Mouse (Mus musculus) layer of hippocampus, adult 9-11 months (tissue): Measurements from ENCODE around the gene Psmb7.

ENCODE experiments used
- DNase-seq: peaks from one replicate; pipeline ENCODE4 v3.0.0; 2022

Psmb7 gene

DNA sequence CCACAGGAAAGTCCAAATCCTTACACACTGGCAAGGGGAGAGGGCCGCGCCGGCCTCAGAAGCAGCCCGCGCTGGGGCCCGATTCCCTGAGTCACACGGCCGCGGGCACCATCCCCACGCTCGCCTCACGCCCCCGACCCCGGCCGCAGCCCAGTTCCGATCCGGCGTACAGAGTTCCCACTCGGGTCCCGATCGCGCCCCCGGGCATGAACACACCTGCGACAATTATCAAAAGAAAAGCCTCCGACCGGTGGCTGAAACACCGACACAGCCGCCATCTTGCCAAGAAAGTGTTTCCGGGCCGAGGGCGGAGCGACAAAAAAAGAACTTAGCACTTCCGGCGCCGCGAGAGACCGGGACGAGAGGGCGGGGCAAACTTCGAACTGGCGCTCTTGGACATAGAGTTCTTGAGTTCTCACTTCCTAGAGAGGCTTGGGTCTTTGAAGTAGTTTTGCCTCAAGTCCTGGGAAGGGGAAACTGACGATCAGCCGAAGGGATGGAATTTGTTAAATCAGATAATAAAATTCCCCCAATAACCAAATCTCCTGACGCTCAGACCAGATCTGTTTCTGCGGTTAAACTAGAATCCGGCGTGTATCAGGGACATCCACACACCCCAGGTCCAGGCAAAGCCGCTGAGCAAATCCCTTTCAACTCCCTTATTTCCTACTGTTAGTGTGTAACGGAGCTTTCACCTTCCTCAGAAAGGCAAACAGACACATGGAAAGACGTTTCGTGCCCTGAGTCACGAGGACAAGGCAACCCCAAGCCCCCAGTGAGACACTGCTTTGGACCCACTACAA lies at the start of gene Psmb7:
Gene Psmb7, minus strand, starts transcription at position 463 of the 803 bp plus-strand sequence.
- peak; percentile 90 for DNase-seq

DNA sequence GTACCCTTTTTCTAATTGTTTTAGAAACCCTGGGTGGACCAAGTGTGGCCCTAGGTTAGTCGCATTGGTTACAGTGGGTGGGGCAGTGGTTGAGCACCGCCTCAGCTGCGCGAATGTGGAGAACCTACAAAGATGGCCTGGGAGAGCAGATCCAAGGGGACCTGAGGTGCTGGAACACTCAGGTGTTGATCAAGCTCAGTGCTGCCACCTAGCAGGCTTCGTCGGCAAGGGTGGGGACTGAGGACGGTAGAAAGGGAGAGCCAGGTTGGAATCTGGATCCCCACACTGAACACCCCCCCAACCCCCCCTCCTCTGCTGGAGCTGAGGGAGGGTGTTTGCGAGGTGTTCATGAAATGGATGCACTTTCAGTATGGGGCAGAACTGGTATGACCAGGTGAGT lies 47.7 kb upstream of the Psmb7 start:
- DNase-seq = no peak

DNA sequence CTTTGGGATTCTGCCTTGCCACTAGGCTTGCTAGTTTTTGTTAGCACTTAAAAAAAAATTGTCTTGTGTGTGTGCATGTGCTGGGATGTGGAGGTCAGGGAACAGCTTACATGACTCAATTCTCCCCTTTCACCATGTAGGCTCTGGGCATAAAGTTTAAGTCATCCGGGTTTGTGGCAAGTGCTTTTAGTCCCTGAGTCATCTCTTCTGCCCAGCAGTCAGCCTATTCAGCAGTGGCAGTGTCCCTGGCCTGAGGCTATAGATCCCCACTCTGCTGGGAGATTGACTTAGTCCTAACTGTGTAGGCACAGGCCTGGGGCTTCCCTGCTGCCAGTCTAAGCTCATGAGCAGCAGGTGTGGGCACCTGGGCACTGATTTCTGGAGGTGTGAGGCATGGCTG lies 46.0 kb upstream of the Psmb7 start:
- no peak for DNase-seq

DNA sequence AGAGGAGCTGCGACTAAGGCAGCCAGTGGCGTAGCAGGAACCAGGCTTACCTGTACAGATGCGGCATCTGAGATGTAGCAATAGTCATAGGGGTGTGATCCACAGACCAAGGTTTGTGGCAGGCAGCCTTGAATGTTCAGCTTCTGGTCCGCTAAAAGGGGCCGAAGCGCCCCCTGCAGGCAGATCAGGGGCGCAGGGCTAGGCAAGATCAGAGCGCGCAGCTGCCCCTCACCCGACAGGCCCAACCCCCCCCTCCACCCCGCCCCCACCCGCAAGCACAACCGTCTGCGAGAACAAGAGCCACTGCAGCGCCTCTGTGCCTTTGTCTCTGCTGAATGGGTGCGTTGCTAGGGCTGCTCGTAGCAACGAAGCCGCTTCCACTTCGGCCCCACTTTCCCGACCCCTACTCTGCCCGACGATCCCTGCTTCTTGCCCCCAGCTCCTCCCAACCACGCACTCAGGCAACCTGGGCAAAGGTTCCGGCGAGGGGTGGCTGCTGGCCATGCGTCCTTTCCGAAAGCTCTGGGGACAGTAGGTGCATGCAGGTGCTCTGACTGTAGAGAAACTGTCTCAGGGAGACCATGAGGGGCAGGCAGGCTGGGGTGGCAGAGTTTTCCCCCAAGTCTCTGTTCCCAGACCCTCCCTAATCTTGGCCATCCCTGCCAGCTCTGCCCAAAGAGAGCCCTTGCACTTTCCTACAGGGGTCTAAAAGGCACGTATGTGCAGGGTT lies 45.1 kb upstream of the Psmb7 start:
- peak; percentile 51 for DNase-seq

DNA sequence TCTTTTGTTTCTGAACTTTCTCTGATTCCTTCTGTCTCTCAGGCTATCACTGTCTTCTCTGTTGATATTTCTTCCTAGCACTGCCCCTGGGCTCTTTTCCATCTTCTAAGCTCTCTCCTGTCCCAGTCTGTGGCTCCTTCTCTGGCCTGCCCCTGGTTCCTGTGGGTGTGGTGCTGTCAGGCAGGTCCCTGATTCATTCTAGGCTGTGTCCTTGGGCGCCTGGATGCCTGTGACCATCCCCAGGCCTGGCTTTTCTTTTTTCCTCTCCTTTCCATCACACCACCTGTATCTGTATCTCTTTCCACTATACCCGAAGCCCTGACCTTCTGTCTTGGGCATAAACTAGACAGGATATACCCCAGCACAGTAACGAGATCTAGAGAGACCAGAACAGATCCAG lies 41.9 kb upstream of the Psmb7 start:
- no peak for DNase-seq

DNA sequence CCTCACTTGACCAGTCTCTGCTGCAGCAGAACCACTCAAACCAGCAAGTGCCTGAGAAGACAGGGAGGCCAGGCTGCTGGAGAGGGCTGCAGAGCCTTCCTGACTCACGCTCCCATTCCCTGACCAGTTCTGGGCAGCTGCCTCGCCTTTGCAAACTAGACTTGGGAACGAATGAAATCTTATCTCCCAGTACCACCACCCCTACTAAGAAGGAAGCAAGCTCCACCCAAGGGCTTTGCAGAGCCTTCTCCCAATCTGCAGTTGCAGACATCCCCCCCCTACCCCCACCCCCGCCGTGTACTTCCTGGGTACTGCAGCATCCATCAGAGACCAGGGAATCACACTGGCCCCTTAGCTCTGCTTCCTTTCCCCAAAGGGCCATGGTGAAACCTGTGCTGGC lies 39.2 kb upstream of the Psmb7 start:
- no peak for DNase-seq

DNA sequence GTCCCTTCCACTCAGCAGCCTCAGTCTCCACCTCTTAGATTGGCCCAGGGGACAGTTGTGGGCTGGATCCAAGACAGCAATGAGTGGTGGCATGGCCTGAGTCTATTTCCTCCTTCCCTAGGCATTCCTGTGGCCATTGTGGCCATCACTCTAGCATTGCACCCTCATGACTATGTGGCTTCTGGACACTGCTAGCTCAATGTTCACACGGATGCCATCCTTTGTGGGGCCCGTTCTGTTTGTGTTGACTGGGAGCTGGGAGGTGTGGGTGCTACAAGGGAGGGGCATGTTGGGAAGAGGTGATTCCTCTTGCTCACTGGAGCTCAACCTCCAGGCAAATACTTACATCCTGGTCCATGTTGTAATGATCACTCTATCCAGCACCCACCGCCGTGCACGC lies 38.3 kb upstream of the Psmb7 start:
- DNase-seq = no peak

DNA sequence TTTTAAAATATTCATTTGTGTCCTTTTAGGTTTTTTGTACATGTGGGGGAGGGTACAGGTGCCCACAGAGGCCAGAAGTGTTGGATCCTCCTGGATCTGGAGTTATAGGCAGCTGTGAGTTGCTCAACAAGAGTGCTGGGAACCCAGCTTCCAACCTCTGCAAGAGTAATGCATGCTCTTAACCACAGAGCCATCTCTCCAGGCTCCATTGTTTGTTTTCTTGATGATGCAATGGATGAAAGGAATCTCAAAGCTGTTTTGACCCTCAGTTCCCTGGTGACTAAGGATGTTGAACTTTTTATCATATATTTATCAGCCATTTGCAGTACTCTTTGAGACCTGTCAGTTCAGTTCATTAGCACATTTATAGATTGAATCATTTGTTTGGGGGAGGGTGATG lies 35.1 kb upstream of the Psmb7 start:
- no peak for DNase-seq

DNA sequence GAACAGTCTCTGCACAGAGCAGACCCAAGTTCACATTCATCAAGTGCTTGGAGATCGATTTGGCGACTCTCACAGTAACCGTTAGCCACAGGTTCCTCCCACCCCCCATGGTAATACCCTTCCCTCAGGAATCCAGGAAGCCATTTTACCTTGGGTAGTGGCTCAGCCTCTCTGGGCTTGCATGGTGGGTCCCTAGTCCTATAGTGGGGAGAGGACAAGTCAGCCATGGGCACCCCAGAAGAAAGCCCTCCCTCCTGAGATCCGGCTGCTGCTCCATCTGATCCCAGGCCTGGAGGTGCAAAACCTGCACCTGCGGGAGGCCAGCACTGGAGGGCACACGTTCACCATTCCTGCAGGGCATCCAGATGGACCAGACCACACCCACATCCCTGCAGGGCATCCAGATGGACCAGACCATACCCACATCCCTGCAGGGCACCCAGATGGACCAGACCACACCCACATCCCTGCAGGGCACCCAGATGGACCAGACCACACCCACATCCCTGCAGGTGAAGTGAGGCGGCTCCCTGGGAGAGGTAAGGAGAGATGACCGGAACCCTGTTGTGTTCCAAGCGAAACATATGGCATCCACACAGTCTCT lies 31.6 kb upstream of the Psmb7 start:
- DNase-seq = no peak

DNA sequence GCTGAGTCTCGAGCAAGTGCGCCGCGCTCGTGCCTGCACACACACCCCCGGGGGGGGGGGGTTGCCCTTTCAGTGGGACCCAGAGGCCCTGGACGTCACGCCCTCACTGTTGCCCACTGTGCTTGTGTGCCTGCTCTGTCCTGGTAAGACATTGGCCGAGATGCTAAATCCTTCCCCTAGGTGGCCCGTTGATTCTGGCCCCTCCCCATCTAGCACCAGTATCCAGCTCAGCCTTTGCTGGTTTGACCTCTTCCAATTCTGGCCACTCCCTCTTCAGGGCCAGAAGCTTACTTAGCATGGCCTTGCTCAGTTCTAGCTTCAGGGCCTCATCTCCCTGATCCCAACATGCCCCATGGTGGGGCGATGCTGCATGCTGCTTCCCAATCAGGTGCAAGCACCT lies 28.6 kb upstream of the Psmb7 start:
- DNase-seq = no peak

DNA sequence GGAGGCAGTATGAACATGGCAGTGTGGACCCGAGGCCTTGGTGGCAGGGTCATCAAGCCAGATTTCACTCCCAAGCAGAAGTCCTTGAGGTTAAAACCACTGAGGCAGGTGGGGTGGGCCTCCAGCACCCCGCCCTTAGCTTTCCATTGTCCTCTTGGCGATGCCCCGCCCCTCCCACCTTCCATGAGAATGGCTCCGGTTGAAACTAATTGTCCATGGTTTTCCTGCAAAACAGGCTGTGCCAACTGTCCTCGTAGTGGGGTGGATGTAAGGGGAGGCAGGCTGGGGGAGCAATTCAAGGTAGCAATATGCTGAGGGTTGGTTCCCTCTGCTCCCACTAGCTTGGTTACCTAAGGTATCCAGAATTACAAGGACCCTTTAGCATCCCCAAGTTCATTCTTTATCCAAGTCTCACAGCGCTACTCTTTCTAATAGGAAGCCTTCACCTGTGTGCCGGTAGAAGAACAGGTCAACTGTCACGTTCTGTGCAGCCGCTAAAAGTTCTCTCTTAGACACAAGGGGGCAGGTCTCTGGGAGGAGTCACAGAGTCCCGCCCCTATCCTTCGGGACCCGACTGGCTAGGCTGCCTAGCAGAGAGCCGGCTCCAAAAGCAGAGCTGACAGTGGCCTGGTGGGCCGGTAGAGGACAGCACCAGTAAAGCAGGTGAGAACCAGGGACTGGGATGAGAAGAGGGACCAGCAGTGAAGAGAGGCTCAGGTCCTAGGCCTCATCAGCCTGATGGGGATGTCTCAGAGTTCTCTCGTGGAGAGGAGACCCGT lies 25.1 kb upstream of the Psmb7 start:
- no peak for DNase-seq

DNA sequence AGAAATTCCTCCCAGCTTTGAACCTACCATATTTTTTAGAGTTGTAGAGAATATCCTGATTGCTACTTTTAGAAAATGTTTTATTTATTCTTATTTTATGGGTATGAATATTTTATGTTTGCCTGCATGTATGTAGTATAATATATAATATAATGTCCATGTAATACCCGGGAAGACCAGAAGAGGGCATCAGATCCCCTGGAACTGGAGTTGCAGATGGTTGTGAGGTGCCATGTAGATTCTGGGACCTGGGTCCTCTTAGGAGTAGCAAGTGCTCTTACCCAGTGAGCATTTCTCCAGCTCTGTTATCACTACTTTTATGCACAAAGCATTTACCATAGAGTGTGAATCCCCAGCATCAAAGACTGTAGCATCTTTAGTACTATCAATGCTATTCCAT lies 17.5 kb upstream of the Psmb7 start:
- no peak for DNase-seq

DNA sequence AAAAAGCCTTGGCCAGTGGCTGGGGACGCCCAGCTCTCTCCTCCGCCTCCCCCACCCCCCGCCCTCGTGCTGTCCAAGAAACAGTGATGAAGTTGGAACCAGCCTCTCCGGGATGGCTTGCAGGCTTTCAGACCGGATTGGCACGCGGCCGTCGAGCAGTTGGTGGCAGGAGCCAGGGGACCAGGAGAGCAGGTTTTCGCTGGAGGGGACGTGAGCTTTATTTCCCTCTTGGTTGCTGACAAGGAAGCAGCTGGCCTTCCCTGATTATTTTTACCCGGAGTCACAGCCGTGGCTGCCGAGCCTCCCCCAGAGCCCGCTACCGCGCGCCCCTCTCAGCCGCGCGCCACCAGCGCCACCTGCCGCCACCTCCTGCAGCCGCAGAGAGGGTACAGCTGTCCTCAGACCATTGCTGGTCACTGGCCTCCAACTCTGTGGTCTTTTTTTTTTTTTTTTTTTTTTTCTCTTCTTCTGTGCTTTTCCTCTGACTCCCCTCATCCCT lies 14.5 kb upstream of the Psmb7 start:
- peak; percentile 70 for DNase-seq

DNA sequence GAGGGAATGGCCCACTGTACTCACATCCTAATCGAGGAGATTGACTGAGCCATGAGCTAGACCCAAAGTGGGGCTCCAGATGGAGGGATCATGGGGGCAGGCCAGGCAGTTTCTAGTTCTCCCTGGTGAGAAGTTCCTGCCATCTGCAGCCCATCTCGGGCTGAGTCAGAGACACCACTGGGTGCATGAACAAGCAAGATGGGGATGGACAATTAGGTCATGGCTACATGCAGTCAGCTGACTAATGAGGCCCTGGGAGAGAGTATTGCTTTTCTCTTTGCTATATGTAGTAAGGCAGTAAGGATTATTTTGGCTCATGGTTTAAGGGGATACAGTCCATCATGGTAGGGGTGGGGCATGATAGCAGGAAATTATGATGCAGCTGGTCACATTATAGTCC lies 9.8 kb upstream of the Psmb7 start:
- no peak for DNase-seq

DNA sequence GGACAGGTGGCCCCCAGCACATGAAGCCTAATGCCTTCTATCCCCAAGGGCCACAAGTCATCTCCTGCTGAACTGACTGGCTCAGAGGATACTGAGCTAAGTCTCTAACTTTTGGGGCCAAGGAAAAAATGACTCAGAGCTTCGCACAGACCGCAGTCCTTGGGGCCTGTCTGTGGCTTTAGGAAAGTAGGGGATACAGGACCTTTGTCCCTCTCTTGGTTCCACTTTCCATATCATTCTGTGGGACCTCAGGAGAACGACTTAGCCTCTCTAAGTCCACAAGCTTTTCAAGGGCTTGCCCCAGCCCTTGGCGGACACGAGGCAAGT lies 9.4 kb upstream of the Psmb7 start:
- DNase-seq = no peak

DNA sequence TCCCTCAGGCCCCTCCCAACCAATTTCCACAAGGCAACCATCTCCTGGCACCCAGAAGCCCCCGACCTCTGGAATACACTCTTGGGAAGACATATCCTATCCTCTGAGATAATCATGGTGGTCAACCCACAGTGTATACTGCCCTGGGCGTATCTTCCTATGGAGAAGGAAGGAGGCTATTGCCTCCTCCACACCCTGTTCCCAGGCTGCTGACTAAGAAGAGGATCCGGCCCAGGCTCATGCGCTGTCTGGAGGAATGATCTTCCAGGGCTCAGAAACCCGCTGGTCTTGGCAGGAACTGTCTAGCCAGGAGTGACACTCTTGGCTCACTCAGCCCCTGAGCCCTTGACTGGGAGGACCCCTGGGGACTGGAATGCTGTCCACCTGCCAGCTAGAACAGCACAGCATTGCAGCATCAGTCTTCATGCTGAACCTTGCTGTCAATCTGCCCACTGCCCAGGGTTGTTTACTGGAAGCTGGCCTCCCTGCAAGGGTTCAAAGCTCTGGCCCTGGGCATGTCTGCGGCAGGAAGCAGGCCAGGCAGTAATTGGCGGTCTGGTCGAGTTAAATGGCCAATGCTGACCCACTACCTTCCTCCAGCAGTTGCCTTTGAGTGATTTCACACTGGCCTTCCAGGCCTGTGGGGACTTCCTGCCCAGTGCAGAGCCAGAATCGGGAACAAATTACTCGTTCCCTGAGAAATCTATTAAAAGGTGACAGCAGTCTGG lies 8.8 kb upstream of the Psmb7 start:
- no peak for DNase-seq

DNA sequence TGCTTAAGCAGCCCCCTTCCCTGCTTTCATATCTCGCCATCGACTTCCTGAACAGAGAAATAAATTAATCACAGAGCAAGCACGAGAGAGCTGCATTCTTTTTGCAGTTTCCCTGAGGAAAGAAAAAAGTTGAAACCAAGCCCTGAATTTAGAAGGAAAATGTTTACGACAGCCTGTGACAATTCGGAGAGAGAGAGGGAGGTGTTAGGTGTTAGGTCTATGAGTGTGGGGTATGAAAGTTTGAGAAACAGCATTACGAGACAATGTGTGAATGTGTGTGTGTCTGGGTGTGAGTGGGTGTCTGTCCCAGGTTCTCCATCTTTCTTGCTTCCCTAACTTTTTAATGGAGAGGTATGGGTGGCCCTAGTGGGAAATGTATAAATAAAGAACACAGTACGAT lies 8.2 kb upstream of the Psmb7 start:
- DNase-seq = no peak

DNA sequence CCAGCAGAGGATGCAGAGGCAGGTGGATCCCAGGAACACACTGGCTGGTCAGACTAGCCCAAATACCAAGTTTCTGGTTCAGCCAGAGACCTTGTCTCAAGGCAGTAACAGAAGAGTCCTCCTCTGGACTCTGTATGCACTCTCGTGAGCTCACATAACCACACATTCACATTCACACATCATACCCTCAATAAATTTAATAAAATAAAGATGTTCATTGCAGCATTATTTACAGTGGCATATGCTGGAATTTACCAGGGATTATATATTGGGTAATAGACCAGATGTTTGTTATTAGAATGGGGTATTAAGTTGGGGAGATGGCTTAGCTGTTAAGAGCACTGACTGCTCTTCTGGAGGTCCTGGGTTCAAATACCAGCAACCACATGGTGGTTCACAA lies 6.5 kb upstream of the Psmb7 start:
- DNase-seq = no peak

DNA sequence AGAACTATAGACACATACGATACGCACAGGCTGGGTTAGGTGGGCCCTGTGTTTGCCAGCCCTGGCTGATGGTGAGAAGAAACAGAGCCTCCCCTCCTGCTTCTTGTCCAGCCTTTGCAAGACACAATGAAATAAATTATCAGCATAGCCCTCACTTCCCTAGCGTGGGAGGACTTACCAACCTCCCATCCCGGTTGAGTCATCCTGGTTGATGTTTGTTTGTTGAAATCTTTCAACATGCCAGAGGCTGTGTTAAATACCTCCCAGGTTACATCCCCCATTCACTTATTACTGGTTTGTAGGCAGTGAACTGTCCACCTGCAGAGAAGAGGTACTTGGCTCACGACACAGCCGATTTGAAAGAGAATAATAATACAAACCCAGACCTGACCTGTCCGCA lies 3.8 kb upstream of the Psmb7 start:
- no peak for DNase-seq

DNA sequence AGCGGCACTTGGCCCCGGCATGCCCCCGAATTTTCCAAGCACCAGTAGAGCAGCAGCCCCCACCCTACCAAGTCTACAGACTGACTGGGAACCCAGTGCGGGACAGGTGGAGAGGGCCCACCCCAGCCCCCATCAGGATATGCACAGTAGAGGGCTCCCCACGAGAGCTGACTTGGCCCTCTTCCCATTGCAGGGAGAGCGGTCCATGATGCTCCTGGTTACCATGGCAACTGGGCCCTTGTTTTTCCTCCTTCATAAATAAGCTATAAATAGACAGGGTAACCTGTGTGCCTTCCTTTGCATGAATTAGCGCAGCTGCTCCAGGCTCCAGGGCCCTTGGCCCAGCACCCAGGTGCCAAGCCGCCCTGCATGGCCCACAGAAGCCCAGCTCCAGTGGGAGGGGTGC lies 3.3 kb upstream of the Psmb7 start:
- DNase-seq = peak; percentile 80

DNA sequence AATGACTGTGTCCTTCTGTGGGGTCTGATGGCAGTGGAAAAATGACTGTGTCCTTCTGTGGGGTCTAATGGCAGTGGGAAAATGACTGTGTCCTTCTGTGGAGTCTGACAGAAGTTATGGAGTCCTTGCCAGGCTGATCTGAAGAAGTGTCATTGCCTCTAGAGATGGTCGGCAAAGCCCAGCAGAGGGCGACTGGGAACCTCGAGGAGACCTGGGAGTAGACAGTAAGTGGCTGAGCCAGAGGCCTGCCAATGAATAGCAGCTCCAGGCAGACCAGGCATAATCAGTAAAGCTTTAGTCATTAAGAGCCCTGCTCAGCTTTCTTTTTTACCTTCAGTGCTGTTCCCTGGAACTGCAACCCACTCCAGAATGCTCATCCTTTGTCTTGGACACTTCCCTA lies 2.0 kb upstream of the Psmb7 start:
- DNase-seq = peak; percentile 84

DNA sequence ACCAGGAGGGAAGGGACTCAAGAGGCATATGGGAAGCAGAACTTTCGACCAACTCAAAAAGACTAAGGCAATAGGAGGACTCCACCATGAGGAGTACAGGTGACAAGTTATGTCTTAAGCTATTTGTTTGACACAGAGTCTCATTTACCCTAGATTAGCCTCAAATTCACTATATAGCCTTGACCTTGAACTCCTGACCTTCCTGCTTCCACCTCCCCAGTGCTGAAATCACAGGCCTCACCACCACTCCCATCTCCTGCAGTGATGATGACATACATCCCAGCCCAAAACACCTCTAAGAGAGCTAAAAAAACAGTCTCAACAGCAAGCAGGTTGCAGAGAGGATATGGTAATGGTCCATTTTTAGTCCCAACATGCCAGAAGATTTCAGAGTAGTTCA lies 2.1 kb downstream of the Psmb7 start:
- DNase-seq = no peak
